Mouse (Mus musculus): Measurements from ENCODE around the gene Shf. TPM values are rescaled to one million over a fixed set of nuclear protein-coding genes. Genes with fewer than 3 reads are reported as not detected.
"Not testable (repeated sequence)": the region's sequence is repeated elsewhere in the genome, so short reads cannot be mapped to it uniquely, and the experiment has no call there.

Shf gene
- 9.6 and 14.7 TPM in 2 replicates for polyA plus RNA-seq (2011; ENCODE audit: insufficient read depth, insufficient read length, low replicate concordance, missing spikeins)

DNA sequence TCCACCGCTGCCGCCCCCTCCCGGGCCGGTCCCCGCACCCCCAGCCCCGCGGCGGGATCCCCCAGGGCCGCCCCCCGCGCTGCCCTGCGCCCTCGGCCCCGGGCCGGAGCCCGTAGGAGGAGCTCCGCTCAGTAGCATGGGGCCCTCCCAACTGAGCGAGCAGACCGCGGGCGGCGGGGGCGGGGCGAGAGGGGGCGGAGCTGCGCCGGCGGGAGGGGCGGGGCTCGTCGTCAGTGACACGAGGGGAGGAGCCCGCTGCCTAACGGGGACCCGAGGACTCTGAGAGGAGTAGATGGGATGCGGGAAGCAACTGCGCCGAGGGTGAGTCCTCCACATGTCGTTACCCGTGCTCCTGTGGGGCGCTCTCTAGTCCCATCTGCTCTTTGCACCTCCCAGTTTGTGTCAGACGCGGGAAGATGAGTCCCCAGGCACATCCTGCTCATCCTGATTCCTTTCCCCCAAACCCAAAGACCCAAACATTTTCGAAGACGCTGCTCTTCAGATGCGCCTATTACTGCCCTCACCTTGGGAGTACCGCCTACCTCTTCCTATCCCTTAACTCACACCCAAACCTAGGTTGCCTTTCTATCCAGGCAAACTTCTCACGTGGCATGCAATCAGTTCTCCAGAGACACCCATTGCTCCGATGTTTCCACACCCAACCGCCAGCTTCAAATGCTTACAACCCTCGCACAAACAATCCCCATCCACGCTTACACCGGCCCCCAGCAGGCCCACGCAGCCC, at the start of gene Shf:
Gene Shf (minus strand): TSS at position 168 of the 745 bp plus-strand sequence.
- Histone ChIP-seq H3K4me1 (ENCODE audit: control insufficient read depth, insufficient read depth, low read length) (peaks cover 2% of the 10 kb centered on the region; the same call in 1 of the 2 replicates), H3K4me3 (replicated peaks; ENCODE audit: control insufficient read depth, low read depth, low read length) (peak within 1 kb of the TSS; percentile 75), H3K27ac (ENCODE audit: control insufficient read depth, insufficient read depth, low read depth, low read length, poor library complexity) (no peak within 1 kb of the TSS)
- WGBS, result under 1% methylated on average over 52 of the region's 54 CpGs
- TF ChIP-seq POLR2A (IDR thresholded peaks at IDR 0.05; ENCODE audit: borderline replicate concordance, control insufficient read depth, low read depth, low read length), result peak; percentile 67; the same call in 1 of the 2 replicates
- no peak for TF ChIP-seq CTCF (IDR thresholded peaks at IDR 0.05; ENCODE audit: control insufficient read depth, insufficient read depth, low read length)

DNA sequence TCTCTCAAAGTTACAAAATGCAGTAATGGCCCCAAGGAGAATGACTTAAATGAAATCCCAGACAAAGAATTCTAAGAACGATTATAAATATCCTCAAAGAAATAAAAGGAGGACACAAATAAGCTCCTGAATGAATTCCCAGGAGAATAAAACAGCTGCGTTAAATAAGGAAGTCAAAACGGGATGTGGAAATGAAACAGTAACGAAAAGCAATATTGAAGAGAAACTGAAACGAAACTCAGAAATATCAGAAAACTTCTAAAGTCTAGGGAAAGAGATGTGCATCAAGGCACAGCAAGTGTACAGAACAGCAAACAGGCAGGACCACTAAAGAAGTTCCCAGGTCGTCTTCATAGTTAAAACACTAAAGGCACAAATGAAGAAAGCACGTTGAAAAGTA, 40.0 kb upstream of the Shf start:
- Histone ChIP-seq H3K4me3 (replicated peaks; ENCODE audit: control insufficient read depth, low read depth, low read length) (no peak overlapping the region), H3K27ac (ENCODE audit: control insufficient read depth, insufficient read depth, low read depth, low read length, poor library complexity) (no peak overlapping the region), H3K4me1 (ENCODE audit: control insufficient read depth, insufficient read depth, low read length) (no peaks in the 10 kb centered on the region)
- WGBS, result 11% methylated on average over 7 of the region's 7 CpGs
- TF ChIP-seq CTCF (IDR thresholded peaks at IDR 0.05; ENCODE audit: control insufficient read depth, insufficient read depth, low read length) (no peak), POLR2A (IDR thresholded peaks at IDR 0.05; ENCODE audit: borderline replicate concordance, control insufficient read depth, low read depth, low read length) (no peak)

DNA sequence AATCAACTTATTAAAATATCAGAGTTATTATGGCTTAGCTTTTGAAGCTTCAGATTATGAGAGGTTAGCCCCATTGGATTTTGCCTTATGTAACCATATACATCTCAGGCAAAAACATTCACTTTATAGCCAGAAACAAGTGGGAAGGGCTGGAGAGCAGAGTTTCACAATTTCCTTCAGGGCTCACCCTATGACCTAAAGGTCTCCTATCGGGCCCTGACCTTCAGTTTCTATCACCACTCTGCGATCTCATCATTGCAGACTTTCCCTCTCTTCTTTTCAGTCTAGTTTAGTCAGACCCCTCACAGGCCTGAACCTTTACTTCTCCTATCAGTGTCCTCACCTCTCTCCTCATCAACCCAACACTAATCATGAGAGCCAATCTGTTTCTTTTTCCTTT, 38.6 kb upstream of the Shf start:
- 28% methylated on average over 2 of the region's 2 CpGs for WGBS
- no peak for TF ChIP-seq CTCF (IDR thresholded peaks at IDR 0.05; ENCODE audit: control insufficient read depth, insufficient read depth, low read length)
- TF ChIP-seq POLR2A (IDR thresholded peaks at IDR 0.05; ENCODE audit: borderline replicate concordance, control insufficient read depth, low read depth, low read length), result no peak

DNA sequence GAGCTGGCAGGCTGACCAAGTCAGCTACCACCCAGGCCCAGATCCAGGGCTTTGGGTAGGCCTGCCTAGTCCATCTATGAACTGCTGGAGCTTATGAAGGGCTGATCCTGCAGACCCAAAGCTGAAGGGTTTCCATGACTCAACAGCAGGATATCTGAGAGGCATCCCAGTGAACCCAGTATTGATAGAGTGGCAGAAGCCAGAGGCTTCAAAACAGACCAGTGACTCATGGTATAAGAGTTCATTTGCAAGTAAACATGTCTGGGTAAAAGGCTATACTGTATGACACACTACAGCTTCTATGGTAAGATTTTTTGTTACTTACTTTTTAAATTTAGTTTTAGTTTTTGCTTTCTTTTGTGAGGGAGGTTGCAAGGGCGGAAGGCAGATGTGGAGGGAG, 27.2 kb upstream of the Shf start:
- Histone ChIP-seq H3K4me1 (ENCODE audit: control insufficient read depth, insufficient read depth, low read length) (no peaks in the 10 kb centered on the region; the same call in 1 of the 2 replicates), H3K27ac (ENCODE audit: control insufficient read depth, insufficient read depth, low read depth, low read length, poor library complexity) (no peak overlapping the region), H3K4me3 (replicated peaks; ENCODE audit: control insufficient read depth, low read depth, low read length) (no peak overlapping the region)
- TF ChIP-seq CTCF (IDR thresholded peaks at IDR 0.05; ENCODE audit: control insufficient read depth, insufficient read depth, low read length), result no peak
- TF ChIP-seq POLR2A (IDR thresholded peaks at IDR 0.05; ENCODE audit: borderline replicate concordance, control insufficient read depth, low read depth, low read length), result no peak
- 82% methylated on average over 1 of the region's 1 CpGs for WGBS

More for the DNA sequence above, 38.6 kb upstream of the Shf start:
- Histone ChIP-seq H3K4me1 (ENCODE audit: control insufficient read depth, insufficient read depth, low read length) (no peaks in the 10 kb centered on the region), H3K4me3 (replicated peaks; ENCODE audit: control insufficient read depth, low read depth, low read length) (no peak overlapping the region), H3K27ac (ENCODE audit: control insufficient read depth, insufficient read depth, low read depth, low read length, poor library complexity) (no peak overlapping the region)

DNA sequence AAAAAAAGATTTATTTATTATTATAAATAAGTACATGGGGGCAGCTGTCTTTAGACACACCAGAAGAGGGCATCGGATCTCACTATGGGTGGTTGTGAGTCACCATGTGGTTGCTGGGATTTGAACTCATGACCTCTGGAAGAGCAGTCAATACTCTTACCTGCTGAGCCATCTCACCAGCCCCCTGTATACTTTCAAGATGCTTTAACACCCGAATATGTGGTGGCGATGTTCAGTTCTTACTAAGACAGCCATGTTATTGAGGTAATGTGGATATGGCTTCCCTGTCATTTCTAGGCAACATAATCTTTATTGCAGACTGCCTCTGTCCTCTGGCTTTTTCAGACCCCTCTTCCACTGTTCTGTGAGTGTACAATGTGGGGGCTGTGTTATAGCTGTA, 18.2 kb upstream of the Shf start:
- 84% methylated on average over 3 of the region's 3 CpGs for WGBS
- H3K4me1 ChIP-seq (ENCODE audit: control insufficient read depth, insufficient read depth, low read length); H3K4me3 ChIP-seq (replicated peaks; ENCODE audit: control insufficient read depth, low read depth, low read length); H3K27ac ChIP-seq (ENCODE audit: control insufficient read depth, insufficient read depth, low read depth, low read length, poor library complexity): not testable (repeated sequence)

DNA sequence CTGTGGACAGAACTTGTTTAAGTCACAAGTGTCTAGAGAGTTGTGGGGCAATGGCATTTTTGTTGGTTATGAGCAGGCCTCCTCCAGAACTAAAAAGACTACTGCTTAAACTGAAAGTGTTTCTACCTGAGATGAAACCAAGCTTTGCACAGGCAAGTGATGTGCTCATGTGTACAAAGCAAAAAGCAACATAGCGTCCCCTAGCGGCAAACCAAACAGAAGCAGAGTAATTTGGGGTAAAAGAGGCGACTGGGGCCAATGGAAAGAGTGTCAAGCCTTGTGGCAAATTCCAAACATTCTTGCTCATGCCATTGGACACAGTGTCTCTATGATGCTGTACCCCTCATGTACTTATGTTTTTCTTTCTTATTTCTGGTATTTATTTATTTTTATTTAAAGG, 16.1 kb upstream of the Shf start:
- no peak overlapping the region for H3K4me3 ChIP-seq (replicated peaks; ENCODE audit: control insufficient read depth, low read depth, low read length)
- 48% methylated on average over 3 of the region's 3 CpGs for WGBS
- H3K27ac ChIP-seq (ENCODE audit: control insufficient read depth, insufficient read depth, low read depth, low read length, poor library complexity), result no peak overlapping the region
- no peaks in the 10 kb centered on the region for H3K4me1 ChIP-seq (ENCODE audit: control insufficient read depth, insufficient read depth, low read length)
- no peak for TF ChIP-seq POLR2A (IDR thresholded peaks at IDR 0.05; ENCODE audit: borderline replicate concordance, control insufficient read depth, low read depth, low read length)
- TF ChIP-seq CTCF (IDR thresholded peaks at IDR 0.05; ENCODE audit: control insufficient read depth, insufficient read depth, low read length), result no peak

DNA sequence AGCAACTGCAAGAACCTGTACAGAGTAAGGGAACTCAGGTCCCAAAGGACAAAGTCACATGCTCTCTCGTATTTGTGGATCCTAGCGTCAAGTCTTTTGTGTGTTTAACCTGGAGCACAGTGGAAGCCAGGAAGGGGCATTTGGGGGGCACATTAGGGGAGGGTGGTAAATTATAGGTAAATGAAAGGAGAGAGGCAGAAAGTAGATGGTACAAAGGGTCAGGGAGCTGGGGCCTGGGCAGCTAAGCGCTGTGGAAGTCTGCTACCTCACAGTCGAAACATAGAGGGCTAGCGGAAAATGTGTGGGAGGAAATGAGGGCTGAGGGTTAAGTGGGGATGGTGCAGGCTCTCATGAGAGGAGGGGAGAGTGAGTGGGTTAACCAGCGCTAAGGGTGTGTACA, 13.2 kb upstream of the Shf start:
- H3K4me3 ChIP-seq (replicated peaks; ENCODE audit: control insufficient read depth, low read depth, low read length), result no peak overlapping the region
- 60% methylated on average over 6 of the region's 6 CpGs for WGBS
- H3K4me1 ChIP-seq (ENCODE audit: control insufficient read depth, insufficient read depth, low read length), result no peaks in the 10 kb centered on the region
- TF ChIP-seq CTCF (IDR thresholded peaks at IDR 0.05; ENCODE audit: control insufficient read depth, insufficient read depth, low read length), result no peak
- TF ChIP-seq POLR2A (IDR thresholded peaks at IDR 0.05; ENCODE audit: borderline replicate concordance, control insufficient read depth, low read depth, low read length), result no peak
- H3K27ac ChIP-seq (ENCODE audit: control insufficient read depth, insufficient read depth, low read depth, low read length, poor library complexity), result no peak overlapping the region

DNA sequence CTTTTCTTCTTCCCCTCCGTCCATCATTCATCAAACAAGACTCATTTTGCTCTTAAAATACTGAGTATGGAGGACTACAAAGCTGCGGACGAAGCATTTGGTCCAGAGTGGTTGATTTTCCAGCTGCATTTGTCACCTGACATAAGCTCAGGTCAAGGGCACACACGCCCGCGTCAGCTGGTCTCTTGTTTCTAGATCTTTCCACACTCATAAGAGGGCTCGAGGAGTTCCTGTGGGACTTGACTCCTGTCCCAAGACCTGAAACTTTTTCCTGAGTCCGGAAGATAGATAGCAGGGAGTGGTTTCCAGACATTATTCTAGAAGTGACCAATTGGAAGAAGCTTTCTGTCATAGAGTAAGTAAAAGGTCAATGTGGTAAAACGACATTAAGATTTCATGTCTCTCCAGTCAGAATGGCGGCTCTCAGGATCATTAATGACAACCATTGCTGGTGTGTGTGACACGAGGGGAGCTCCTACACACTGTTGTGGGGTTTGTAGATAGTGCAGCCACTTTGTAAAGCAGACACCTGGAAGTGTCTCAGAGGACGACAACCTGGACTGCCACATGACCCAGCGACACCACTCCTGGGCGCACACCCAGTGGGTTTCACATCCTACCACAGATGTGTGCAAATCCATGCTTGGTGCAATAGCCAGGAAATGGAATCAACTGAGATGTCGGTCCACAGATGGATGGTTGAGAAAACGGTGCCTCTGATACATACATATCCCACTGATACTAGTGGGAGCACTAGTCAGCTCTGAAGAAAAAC, 12.6 kb upstream of the Shf start:
- 46% methylated on average over 16 of the region's 16 CpGs for WGBS
- Histone ChIP-seq H3K27ac (ENCODE audit: control insufficient read depth, insufficient read depth, low read depth, low read length, poor library complexity) (no peak overlapping the region), H3K4me3 (replicated peaks; ENCODE audit: control insufficient read depth, low read depth, low read length) (no peak overlapping the region), H3K4me1 (ENCODE audit: control insufficient read depth, insufficient read depth, low read length) (no peaks in the 10 kb centered on the region)
- TF ChIP-seq POLR2A (IDR thresholded peaks at IDR 0.05; ENCODE audit: borderline replicate concordance, control insufficient read depth, low read depth, low read length), result no peak
- no peak for TF ChIP-seq CTCF (IDR thresholded peaks at IDR 0.05; ENCODE audit: control insufficient read depth, insufficient read depth, low read length)

Measured in bone marrow, adult 2 months (tissue).